Mouse (Mus musculus): ENCODE data around the gene Hacd2. TPM values are rescaled to one million over a fixed set of nuclear protein-coding genes. Genes with fewer than 3 reads are reported as not detected.

Hacd2 gene
- polyA plus RNA-seq, 1 experiment from 2014 or later = 132 TPM

GRCm38 (mm10) chr16:35107985-35108384, 85.8 kb downstream of the Hacd2 start:
- Histone ChIP-seq H3K27me3 (no peaks in the 10 kb centered on the region), H3K27ac (no peak overlapping the region), H3K4me3 (no peak overlapping the region), H3K4me2 (no peak overlapping the region), H3K9ac (no peak overlapping the region), H3K4me1 (peaks cover 37% of the 10 kb centered on the region), H3K9me3 (no peaks in the 10 kb centered on the region), H3K36me3 (0 out of 2 replicates have a peak, but pooled peaks cover 7% of the 10 kb centered on the region)
- ATAC-seq (ENCODE audit: insufficient number of reproducible peaks, low FRiP score, low TSS enrichment, low read depth) = no peak
- 48% methylated on average over 6 of the region's 6 CpGs for WGBS

- Histone ChIP-seq H3K27me3 (no peaks in the 10 kb centered on the region), H3K27ac (peak overlapping the region; percentile 33; the same call in 1 of the 2 replicates), H3K4me2 (no peak overlapping the region), H3K9ac (no peak overlapping the region), H3K36me3 (0 out of 2 replicates have a peak, but pooled peaks cover 7% of the 10 kb centered on the region), H3K4me3 (no peak overlapping the region), H3K9me3 (no peaks in the 10 kb centered on the region), H3K4me1 (peaks cover 37% of the 10 kb centered on the region)
- no peak for ATAC-seq (ENCODE audit: insufficient number of reproducible peaks, low FRiP score, low TSS enrichment, low read depth)
- 30% methylated on average over 8 of the region's 8 CpGs for WGBS
Measured at GRCm38 (mm10) chr16:35109156-35109555, 86.9 kb downstream of the Hacd2 start.

GRCm38 (mm10) chr16:35109656-35110291, 87.5 kb downstream of the Hacd2 start:
- H3K9me3 ChIP-seq = no peaks in the 10 kb centered on the region
- peak overlapping the region; percentile 33 for H3K27ac ChIP-seq
- H3K4me2 ChIP-seq = no peak overlapping the region
- H3K9ac ChIP-seq = no peak overlapping the region
- no peak overlapping the region for H3K4me3 ChIP-seq
- whole genome bisulfite sequencing = 35% methylated on average over 7 of the region's 7 CpGs
- H3K36me3 ChIP-seq = 0 out of 2 replicates have a peak, but pooled peaks cover 4% of the 10 kb centered on the region
- peaks cover 37% of the 10 kb centered on the region for H3K4me1 ChIP-seq
- H3K27me3 ChIP-seq = no peaks in the 10 kb centered on the region
- ATAC-seq (ENCODE audit: insufficient number of reproducible peaks, low FRiP score, low TSS enrichment, low read depth) = no peak

GRCm38 (mm10) chr16:35110410-35111142, 88.3 kb downstream of the Hacd2 start:
- H3K4me1 ChIP-seq = peaks cover 37% of the 10 kb centered on the region
- no peaks in the 10 kb centered on the region for H3K27me3 ChIP-seq
- no peak overlapping the region for H3K27ac ChIP-seq
- H3K4me3 ChIP-seq = no peak overlapping the region
- peak; percentile 57 for ATAC-seq (ENCODE audit: insufficient number of reproducible peaks, low FRiP score, low TSS enrichment, low read depth)
- no peak overlapping the region for H3K4me2 ChIP-seq
- no peaks in the 10 kb centered on the region for H3K9me3 ChIP-seq
- no peak overlapping the region for H3K9ac ChIP-seq
- 28% methylated on average over 10 of the region's 10 CpGs for WGBS
- 0 out of 2 replicates have a peak, but pooled peaks cover 4% of the 10 kb centered on the region for H3K36me3 ChIP-seq

GRCm38 (mm10) chr16:35111143-35111620, 89.0 kb downstream of the Hacd2 start:
- no peak overlapping the region for H3K4me3 ChIP-seq
- H3K4me2 ChIP-seq = no peak overlapping the region
- H3K9ac ChIP-seq = no peak overlapping the region
- no peaks in the 10 kb centered on the region for H3K27me3 ChIP-seq
- no peak for ATAC-seq (ENCODE audit: insufficient number of reproducible peaks, low FRiP score, low TSS enrichment, low read depth)
- 51% methylated on average over 8 of the region's 8 CpGs for WGBS
- peaks cover 38% of the 10 kb centered on the region for H3K4me1 ChIP-seq
- 0 out of 2 replicates have a peak, but pooled peaks cover 4% of the 10 kb centered on the region for H3K36me3 ChIP-seq
- no peak overlapping the region for H3K27ac ChIP-seq
- no peaks in the 10 kb centered on the region for H3K9me3 ChIP-seq

- Histone ChIP-seq H3K4me1 (peaks cover 26% of the 10 kb centered on the region), H3K9ac (no peak overlapping the region), H3K27ac (no peak overlapping the region), H3K4me3 (no peak overlapping the region), H3K9me3 (no peaks in the 10 kb centered on the region), H3K4me2 (no peak overlapping the region), H3K36me3 (no peaks in the 10 kb centered on the region), H3K27me3 (no peaks in the 10 kb centered on the region)
- ATAC-seq (ENCODE audit: insufficient number of reproducible peaks, low FRiP score, low TSS enrichment, low read depth) = no peak
- WGBS = 85% methylated on average over 5 of the region's 5 CpGs
Measured at GRCm38 (mm10) chr16:35113496-35113895, 91.3 kb downstream of the Hacd2 start.

GRCm38 (mm10) chr16:35116328-35116956, 94.2 kb downstream of the Hacd2 start:
- Histone ChIP-seq H3K9ac (no peak overlapping the region), H3K27me3 (no peaks in the 10 kb centered on the region), H3K4me3 (no peak overlapping the region), H3K27ac (no peak overlapping the region), H3K36me3 (no peaks in the 10 kb centered on the region), H3K4me2 (no peak overlapping the region), H3K4me1 (peaks cover 5% of the 10 kb centered on the region; the same call in 1 of the 2 replicates), H3K9me3 (no peaks in the 10 kb centered on the region)
- ATAC-seq (ENCODE audit: insufficient number of reproducible peaks, low FRiP score, low TSS enrichment, low read depth) = no peak
- 67% methylated on average over 7 of the region's 7 CpGs for WGBS

GRCm38 (mm10) chr16:35117436-35117835, 95.2 kb downstream of the Hacd2 start:
- H3K4me1 ChIP-seq = peaks cover 5% of the 10 kb centered on the region; the same call in 1 of the 2 replicates
- H3K27me3 ChIP-seq = no peaks in the 10 kb centered on the region
- no peak for ATAC-seq (ENCODE audit: insufficient number of reproducible peaks, low FRiP score, low TSS enrichment, low read depth)
- H3K4me3 ChIP-seq = no peak overlapping the region
- no peaks in the 10 kb centered on the region for H3K9me3 ChIP-seq
- 56% methylated on average over 7 of the region's 7 CpGs for WGBS
- no peak overlapping the region for H3K4me2 ChIP-seq
- H3K27ac ChIP-seq = no peak overlapping the region
- no peaks in the 10 kb centered on the region for H3K36me3 ChIP-seq
- H3K9ac ChIP-seq = no peak overlapping the region

GRCm38 (mm10) chr16:35120603-35121002, 98.4 kb downstream of the Hacd2 start:
- 67% methylated on average over 4 of the region's 4 CpGs for WGBS
- Histone ChIP-seq H3K36me3 (no peaks in the 10 kb centered on the region), H3K9ac (no peak overlapping the region), H3K4me1 (peaks cover 11% of the 10 kb centered on the region; the same call in 1 of the 2 replicates), H3K27me3 (no peaks in the 10 kb centered on the region), H3K27ac (no peak overlapping the region), H3K4me2 (no peak overlapping the region), H3K9me3 (no peaks in the 10 kb centered on the region), H3K4me3 (no peak overlapping the region)
- ATAC-seq (ENCODE audit: insufficient number of reproducible peaks, low FRiP score, low TSS enrichment, low read depth) = no peak

- ATAC-seq (ENCODE audit: insufficient number of reproducible peaks, low FRiP score, low TSS enrichment, low read depth) = no peak
- Histone ChIP-seq H3K4me3 (no peak overlapping the region), H3K9me3 (no peaks in the 10 kb centered on the region), H3K36me3 (no peaks in the 10 kb centered on the region), H3K27ac (0 out of 2 replicates have a peak overlapping the region, but pooled peaks have one; percentile 17), H3K4me2 (no peak overlapping the region), H3K27me3 (no peaks in the 10 kb centered on the region), H3K9ac (no peak overlapping the region), H3K4me1 (peaks cover 6% of the 10 kb centered on the region; the same call in 1 of the 2 replicates)
- WGBS = 67% methylated on average over 5 of the region's 5 CpGs
Measured at GRCm38 (mm10) chr16:35127270-35127669, 105.0 kb downstream of the Hacd2 start.

- Histone ChIP-seq H3K9ac (no peak overlapping the region), H3K9me3 (no peaks in the 10 kb centered on the region), H3K4me3 (no peak overlapping the region), H3K4me2 (no peak overlapping the region), H3K4me1 (no peaks in the 10 kb centered on the region), H3K36me3 (no peaks in the 10 kb centered on the region), H3K27me3 (no peaks in the 10 kb centered on the region), H3K27ac (no peak overlapping the region)
- no peak for ATAC-seq (ENCODE audit: insufficient number of reproducible peaks, low FRiP score, low TSS enrichment, low read depth)
- 66% methylated on average over 3 of the region's 3 CpGs for WGBS
Measured at GRCm38 (mm10) chr16:35130172-35130571, 107.9 kb downstream of the Hacd2 start.

GRCm38 (mm10) chr16:35139416-35139815, 117.2 kb downstream of the Hacd2 start:
- no peaks in the 10 kb centered on the region for H3K36me3 ChIP-seq
- H3K4me3 ChIP-seq = no peak overlapping the region
- H3K4me1 ChIP-seq = peaks cover 15% of the 10 kb centered on the region
- no peak overlapping the region for H3K9ac ChIP-seq
- H3K27ac ChIP-seq = no peak overlapping the region
- ATAC-seq (ENCODE audit: insufficient number of reproducible peaks, low FRiP score, low TSS enrichment, low read depth) = no peak
- 63% methylated on average over 6 of the region's 6 CpGs for WGBS
- no peak overlapping the region for H3K4me2 ChIP-seq
- H3K27me3 ChIP-seq = no peaks in the 10 kb centered on the region
- no peaks in the 10 kb centered on the region for H3K9me3 ChIP-seq

All from limb, embryonic 15.5 days (tissue).